Mouse (Mus musculus) embryo, embryonic 11.5 days (tissue): ENCODE measurements around the gene Nudt4.
"Not testable (repeated sequence)": the region's sequence is repeated elsewhere in the genome, so short reads cannot be mapped to it uniquely, and the experiment has no call there.

Source experiments
- DNase-seq: peaks from one replicate; pipeline ENCODE4 v3.0.0-alpha.2; 2012; ENCODE audit warnings: low read depth, low spot score

Gene Nudt4

DNA sequence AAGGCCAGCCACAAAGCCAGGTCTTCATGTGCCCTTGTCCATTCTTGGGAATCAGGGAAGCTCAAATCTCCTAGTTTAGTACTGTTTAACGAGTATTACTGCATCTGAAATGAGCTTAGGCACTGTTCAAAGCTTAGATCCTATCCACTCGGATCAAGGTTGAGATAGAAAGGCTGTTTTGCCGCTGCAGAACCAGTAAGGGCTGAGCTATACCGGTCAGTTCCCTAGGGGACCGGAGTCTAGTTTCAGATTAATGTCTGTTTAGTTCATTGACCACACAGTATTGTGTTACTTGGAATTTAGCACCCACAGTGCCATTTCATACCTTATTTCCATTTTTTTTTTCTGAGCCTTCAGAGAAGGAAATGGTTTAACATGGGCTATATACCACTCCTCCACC is 3.6 kb upstream of the Nudt4 start:
- no peak for DNase-seq

- no peak for DNase-seq
Observed at GRCm38 (mm10) chr10:95566786-95567185, 2.8 kb upstream of the Nudt4 start.

DNA sequence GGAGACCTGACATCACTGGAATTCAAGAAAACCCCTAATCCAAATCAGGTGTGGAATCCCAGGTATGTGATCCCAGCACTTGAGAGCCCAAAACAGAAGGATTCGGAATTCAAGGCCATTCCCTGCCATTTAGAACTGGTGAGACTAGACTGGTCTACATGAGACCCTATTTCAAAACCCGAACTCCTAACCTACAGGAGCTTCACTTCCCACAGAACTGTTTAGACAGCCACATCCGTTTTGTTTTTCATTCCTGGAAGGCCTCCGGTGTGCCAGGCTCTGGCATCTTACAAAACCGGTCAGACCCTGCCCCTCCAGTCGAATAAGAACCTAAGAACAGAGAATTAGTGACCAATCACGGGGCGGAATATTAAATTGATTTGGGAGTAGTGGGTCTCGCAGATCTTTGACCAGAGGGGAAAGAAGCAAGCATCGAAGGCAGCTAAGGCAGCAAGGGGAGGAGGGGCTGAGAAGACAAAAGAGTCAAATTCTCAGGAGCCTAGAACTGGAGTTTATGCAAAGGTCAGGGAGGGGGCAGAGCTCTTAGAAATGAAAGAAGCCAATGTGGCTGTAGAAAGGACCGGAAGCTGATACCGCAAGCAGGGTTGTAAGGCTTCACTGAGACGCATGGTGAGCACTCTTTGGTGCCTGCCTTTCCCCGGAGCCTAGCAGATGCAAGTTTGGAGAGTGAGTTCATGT is 1.4 kb upstream of the Nudt4 start:
- no peak for DNase-seq

GRCm38 (mm10) chr10:95562859-95563841 is 796 bp downstream of the Nudt4 start:
- DNase-seq: no peak

GRCm38 (mm10) chr10:95562395-95562794 is 1.6 kb downstream of the Nudt4 start:
- DNase-seq: no peak

DNA sequence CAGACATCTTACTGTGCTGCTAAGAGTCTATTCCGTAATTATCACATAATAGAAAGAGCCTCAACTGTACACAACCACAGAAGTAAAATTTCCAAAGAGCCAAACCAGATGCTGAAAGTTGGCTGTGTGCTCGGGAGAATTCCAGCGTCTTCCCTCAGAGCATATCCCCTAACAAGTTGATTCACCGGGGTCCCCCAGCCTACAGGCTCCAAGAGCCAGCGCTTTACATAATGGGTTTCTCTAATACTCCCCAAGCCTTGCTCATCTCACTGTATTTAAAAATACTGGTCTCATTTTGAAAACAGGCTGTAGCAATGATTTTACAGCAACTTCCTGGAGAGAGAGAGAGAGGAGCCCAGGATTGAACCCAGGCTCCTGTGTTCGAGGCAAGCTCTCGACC is 2.3 kb downstream of the Nudt4 start:
- DNase-seq: no peak

- DNase-seq: no peak
Observed at GRCm38 (mm10) chr10:95560394-95560983, 3.5 kb downstream of the Nudt4 start.

GRCm38 (mm10) chr10:95559426-95559825 is 4.5 kb downstream of the Nudt4 start:
- no peak for DNase-seq

- no peak for DNase-seq
Observed at GRCm38 (mm10) chr10:95557337-95557828, 6.6 kb downstream of the Nudt4 start.

- DNase-seq: no peak
Observed at GRCm38 (mm10) chr10:95555866-95556265, 8.1 kb downstream of the Nudt4 start.

DNA sequence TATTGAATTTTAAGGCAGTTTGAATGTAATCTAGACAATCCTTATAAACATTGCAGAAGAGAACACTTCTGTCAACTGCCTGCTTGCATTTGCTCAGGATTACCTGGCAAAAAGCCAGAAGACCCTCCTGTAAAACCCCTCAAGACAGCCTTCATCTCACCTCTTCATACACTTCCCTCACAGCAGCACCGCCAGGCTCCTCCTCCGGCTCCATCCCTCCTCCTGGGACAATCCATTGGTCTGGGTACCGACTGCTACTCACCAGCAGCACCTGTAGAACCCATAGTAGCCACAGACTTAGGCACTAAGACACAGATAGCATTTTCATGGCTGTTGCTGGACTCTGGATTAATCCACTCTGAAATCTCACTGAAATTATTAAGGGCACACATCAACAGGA is 11.6 kb downstream of the Nudt4 start:
- DNase-seq: no peak

- no peak for DNase-seq
Observed at GRCm38 (mm10) chr10:95551752-95552151, 12.2 kb downstream of the Nudt4 start.

DNA sequence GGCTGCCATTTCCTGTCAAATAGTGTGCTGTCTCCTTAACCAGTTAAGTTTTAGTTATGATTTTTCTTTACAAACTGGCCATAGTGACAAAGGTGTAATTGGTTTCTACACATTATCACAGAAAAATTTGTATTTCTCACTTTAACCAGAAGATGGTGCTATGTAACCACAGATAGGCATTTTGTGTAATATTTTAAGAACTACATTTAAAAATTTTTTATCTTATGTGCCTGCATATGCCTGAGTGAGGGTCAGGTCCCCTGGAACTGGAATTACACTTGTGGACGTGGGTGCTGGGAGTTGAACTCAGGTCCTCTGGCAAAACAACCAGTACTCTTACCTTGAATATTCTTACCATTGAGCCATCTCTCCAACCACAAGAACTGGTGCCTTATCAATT is 13.4 kb downstream of the Nudt4 start:
- no peak for DNase-seq

GRCm38 (mm10) chr10:95549080-95549479 is 14.9 kb downstream of the Nudt4 start:
- not testable (repeated sequence) for DNase-seq

GRCm38 (mm10) chr10:95548154-95548826 is 15.7 kb downstream of the Nudt4 start:
- DNase-seq: no peak

DNA sequence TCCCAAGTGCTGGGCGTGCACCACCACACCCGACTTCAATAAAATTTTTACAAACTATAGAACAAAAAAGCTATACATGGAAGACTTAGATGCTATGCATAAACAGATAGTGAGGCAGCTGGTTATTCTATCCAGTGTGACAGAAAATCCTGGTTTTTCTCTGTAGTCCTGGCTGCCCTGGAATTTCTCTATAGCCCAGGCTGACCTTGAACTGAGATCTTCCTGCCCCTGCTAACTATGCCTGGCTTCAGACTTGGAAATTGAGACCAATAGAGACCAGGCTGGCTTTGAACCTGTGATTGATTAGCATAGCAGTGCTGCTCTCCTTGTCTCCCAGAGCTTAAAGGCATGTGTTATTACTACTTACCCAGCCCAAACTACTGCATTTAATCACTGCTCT is 17.8 kb downstream of the Nudt4 start:
- no peak for DNase-seq

DNA sequence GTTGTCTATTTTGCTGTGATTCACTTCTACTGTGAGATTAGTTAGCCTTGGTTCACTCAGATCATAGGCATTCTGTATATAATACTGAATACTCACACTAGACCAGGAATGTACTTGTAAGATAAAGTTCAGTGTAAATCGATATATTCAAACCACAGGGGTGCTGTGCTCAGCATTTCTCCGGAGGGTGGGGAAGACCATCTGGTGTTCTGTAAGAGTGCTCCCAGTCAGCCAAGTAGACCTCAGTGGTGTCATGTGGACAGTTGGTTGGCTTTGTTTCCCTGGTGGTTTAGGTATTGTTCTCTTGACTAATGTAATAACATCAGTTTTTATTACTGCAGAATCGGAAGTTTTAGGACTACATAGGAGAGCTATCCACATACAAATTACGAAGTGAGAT is 18.9 kb downstream of the Nudt4 start:
- DNase-seq: no peak

DNA sequence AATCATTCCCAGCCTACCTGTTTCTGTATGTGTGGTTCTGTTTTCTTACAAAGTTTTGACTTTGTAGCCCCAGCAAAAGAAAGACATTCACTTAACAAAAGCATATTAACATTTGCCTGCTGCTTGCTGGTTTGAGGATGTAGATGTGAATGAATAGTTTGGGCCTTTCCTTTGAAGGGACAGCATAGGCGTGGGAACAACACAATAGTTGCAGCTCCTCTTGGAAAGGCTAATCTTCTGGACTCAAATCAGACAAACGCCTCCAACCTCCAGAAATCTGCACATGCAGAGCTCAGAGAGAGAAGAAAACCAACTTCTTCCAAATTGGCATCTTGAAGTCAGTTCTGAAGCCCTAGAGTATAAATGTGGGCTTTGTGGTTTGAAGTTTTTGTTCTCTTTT is 19.3 kb downstream of the Nudt4 start:
- DNase-seq: no peak

- no peak for DNase-seq
Observed at GRCm38 (mm10) chr10:95544004-95544403, 19.9 kb downstream of the Nudt4 start.

DNA sequence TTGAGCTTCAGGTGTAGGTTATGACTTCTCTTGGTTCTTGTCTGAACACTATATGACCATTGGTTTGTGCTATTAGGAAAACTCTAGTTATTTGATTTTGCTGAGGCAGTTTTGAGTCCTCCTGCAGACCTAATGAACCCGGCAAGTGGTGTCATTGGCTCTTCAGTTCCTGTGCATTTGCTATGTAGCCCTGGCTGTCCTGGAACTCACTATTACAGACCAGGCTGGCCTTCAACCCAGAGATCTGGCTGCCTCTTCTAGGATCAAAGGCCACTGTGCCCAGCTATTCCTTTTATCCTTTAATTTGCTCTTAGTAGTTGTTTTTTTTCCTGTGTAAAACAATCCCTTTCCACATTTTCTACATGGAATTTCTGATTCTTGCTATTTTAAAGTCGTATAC is 20.6 kb downstream of the Nudt4 start:
- no peak for DNase-seq

DNA sequence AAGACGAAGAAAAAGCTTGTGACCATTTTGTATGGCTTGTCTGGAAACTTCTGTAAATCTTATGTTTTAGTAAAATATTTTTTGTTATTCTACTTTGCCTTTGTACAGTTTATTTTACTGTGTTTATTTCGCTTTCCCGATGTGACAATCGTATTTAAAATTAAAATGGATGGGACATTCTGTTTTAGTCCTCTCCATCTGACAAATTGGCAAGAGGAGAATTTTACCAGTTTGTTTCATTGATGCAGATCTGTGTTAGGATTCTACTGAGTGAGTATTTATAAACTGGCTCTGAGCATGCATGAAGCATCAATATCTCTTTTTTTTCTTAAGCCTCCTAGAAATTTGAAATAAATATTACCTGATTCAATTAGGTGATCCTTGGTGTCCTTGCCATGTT is 21.0 kb downstream of the Nudt4 start:
- DNase-seq: no peak

DNA sequence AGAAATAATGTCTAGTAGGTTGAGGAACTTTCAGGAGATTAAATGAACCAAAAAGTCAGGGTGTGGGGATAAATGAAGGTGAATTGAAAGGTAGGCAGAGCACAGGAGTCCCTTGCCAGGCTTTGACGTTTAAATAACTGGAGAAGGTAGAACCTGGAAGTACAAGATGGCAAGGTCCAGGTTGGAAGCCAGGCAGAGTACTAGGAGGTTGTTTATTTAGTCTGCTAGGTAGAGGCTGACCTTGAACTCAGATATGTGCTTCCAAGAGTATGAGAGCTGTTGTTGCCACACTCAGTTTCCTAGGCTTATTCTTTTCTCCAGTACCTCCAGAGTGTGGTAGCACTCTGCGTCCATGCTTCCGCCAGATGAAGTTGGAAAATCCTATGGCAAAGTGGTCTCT is 24.1 kb downstream of the Nudt4 start:
- DNase-seq: no peak
